Comparison of ENCODE assay signal across 9 mouse cellular contexts in the genomic region with DNA sequence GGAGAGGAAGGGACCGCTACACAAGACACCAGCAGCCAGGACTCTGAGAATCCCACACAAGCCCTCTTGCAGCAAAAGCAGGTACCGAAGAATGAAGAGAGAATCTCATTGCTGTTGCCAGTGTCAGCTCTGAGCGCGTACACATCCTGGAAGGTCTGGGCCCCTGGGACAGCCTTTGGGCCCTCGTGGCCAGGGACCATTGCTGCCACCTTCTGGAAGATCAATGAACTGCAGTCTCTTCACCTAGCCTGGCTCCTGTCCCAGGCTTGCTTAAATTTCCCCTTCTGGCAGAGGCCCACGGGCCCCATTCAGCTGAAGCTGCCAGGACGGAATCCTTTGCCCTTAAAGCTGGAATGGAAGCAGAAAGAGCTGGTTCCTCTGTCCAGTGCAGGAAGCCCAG. TPM values are rescaled to one million over a fixed set of nuclear protein-coding genes. Genes with fewer than 3 reads are reported as not detected.
DNase-seq lines count a peak whose midpoint lies in the region; ATAC-seq and TF ChIP-seq lines count a peak whose summit lies in the region.
"Had no signal": no experiment of that assay in that cellular context is flagged by ENCODE, and none has a peak within 500 bp of the region (broad histone marks: within the 10 kb centered on the region; RNA-seq: fewer than 3 reads in every experiment).

No protein-coding gene starts in this region.

- H3K9ac ChIP-seq in liver, embryonic 16.5 days (ENCODE audit: low read depth, low read length), result no peak overlapping the region

- POLR2A ChIA-PET in Patski (lab: Charles Lee), result interaction anchor here (1.2 kb wide), 1 partner anchor 10 kb away, joined by 3 read pairs; no protein-coding TSS in a partner anchor

- no peak for DNase-seq in Patski (ENCODE audit: low read depth, low spot score)
- peak; percentile 62 to 73 for DNase-seq in gastrocnemius, postnatal 4 days (ENCODE audit: low spot score in 2 of 2)
- peak; percentile 82 for DNase-seq in kidney, adult 9 months

- WGBS in liver, embryonic 16.5 days (ENCODE audit: insufficient replicate concordance), result 36% methylated on average over 7 of the region's 7 CpGs
- WGBS in olfactory bulb, adult 2 months, result 43% methylated on average over 7 of the region's 7 CpGs

- H3K27ac ChIP-seq in cortical plate, adult 2 months (ENCODE audit: insufficient read depth, low read length), result no peak overlapping the region
- no peak overlapping the region for H3K27ac ChIP-seq in liver, embryonic 16.5 days (ENCODE audit: low read length)
- H3K27ac ChIP-seq in olfactory bulb, adult 2 months (ENCODE audit: insufficient read depth, low read depth, low read length), result no peak overlapping the region

- CTCF ChIA-PET in Patski (lab: Charles Lee), result interaction anchor here (0.7 to 3.4 kb wide), 9 partner anchors 9 to 83 kb away, joined by 3 to 14 read pairs (median 5); a partner anchor contains a TSS

- no peak overlapping the region for H3K4me2 ChIP-seq in liver, embryonic 16.5 days (ENCODE audit: low read depth, low read length)

- peak; percentile 62 for ATAC-seq in CD4-positive, CD25-positive, alpha-beta regulatory T cell, adult 4 months
- ATAC-seq in Patski, result peak; percentile 71
- peak; percentile 49; the same call in 1 of the 2 replicates for ATAC-seq in liver, embryonic 16.5 days (ENCODE audit: low read depth)
- ATAC-seq in erythroid progenitor cell, adult 5-6 weeks (replicated peaks; ENCODE audit: low FRiP score, poor library complexity, severe bottlenecking), result no peak

- H3K27me3 ChIP-seq in Patski, result peaks cover 53% of the 10 kb centered on the region
- no peaks in the 10 kb centered on the region for H3K27me3 ChIP-seq in liver, embryonic 16.5 days (ENCODE audit: control insufficient read depth, insufficient read depth, low read depth, low read length)

- TF ChIP-seq CTCF in Patski (IDR thresholded peaks at IDR 0.05), result no peak
- TF ChIP-seq CTCF in cortical plate, adult 2 months (IDR thresholded peaks at IDR 0.05; ENCODE audit: extremely low read depth, insufficient read depth, low read length), result peak; percentile 77
- peak; percentile 79 for TF ChIP-seq CTCF in olfactory bulb, adult 2 months (IDR thresholded peaks at IDR 0.05; ENCODE audit: insufficient read depth, low read depth, low read length)

- H3K4me3 ChIP-seq in cortical plate, adult 2 months (ENCODE audit: insufficient read depth, low read length), result no peak overlapping the region
- H3K4me3 ChIP-seq in liver, embryonic 16.5 days (ENCODE audit: low read depth, low read length), result no peak overlapping the region
- H3K4me3 ChIP-seq in olfactory bulb, adult 2 months (ENCODE audit: insufficient read depth, low read depth, low read length), result no peak overlapping the region
- H3K4me3 ChIP-seq: megakaryocyte, embryonic 14.5 days had no signal

- no peaks in the 10 kb centered on the region; the same call in 1 of the 2 replicates for H3K36me3 ChIP-seq in liver, embryonic 16.5 days (ENCODE audit: control insufficient read depth, insufficient read depth)

- in situ Hi-C loops in Patski (cut with MboI; ENCODE audit: low pct_unique_long_range_greater_than_20kb), result loop anchor here (5.0 kb wide), 2 partner anchors 41 to 59 kb away; a partner anchor contains a TSS

- H3K4me1 ChIP-seq in cortical plate, adult 2 months (ENCODE audit: control insufficient read depth, insufficient read depth, low read length), result no peaks in the 10 kb centered on the region
- H3K4me1 ChIP-seq in liver, embryonic 16.5 days (ENCODE audit: control insufficient read depth, low read depth, low read length), result peaks cover 6% of the 10 kb centered on the region
- H3K4me1 ChIP-seq in olfactory bulb, adult 2 months (ENCODE audit: control insufficient read depth, insufficient read depth, low read length), result no peaks in the 10 kb centered on the region

- TF ChIP-seq POLR2A in cortical plate, adult 2 months (IDR thresholded peaks at IDR 0.05; ENCODE audit: extremely low read depth, insufficient read depth, low read length), result no peak
- no peak for TF ChIP-seq POLR2A in olfactory bulb, adult 2 months (IDR thresholded peaks at IDR 0.05; ENCODE audit: insufficient read depth, low read depth, low read length)

- no peaks in the 10 kb centered on the region for H3K9me3 ChIP-seq in liver, embryonic 16.5 days (replicated peaks; ENCODE audit: control insufficient read depth, low read length)
- H3K9me3 ChIP-seq: megakaryocyte, embryonic 14.5 days had no signal

RNA-seq across cellular contexts. Expression of a gene that starts 10.0 kb away (rescaled TPM):
- under 1 TPM; 0.04 to 0.11 TPM for polyA plus RNA-seq in CD4-positive, CD25-positive, alpha-beta regulatory T cell, adult 4 months (2017; shearing (Covaris generic))
- not detected for polyA plus RNA-seq in Patski (2021)
- 2.6 and 2.8 TPM in 2 replicates for polyA plus RNA-seq in cortical plate, adult 2 months (2012; rRNA removed)
- total RNA-seq in gastrocnemius, postnatal 4 days (2021), result 10 to 100 TPM; 27.5 to 33.0 TPM
- 2.7 and 2.9 TPM in 2 replicates for polyA plus RNA-seq in liver, embryonic 16.5 days (2015; fragmentation: Nextera tagmentation; extraction: Ambion mirVana)
- polyA plus RNA-seq in olfactory bulb, adult 2 months (2012; ENCODE audit: insufficient read depth, insufficient read length, low replicate concordance, missing spikeins), result not detected in 2 replicates
- total RNA-seq in erythroid progenitor cell, adult 5-6 weeks (2015; ENCODE audit: low replicate concordance), result under 0.01 and 4.2 TPM in 2 replicates
- 0.26 and 0.45 TPM in 2 replicates for total RNA-seq in erythroid progenitor cell, adult 5-6 weeks (2017; ENCODE audit: low replicate concordance)

RNA-seq across cellular contexts. Expression of a gene that starts 20.4 kb away (rescaled TPM):
- polyA plus RNA-seq in CD4-positive, CD25-positive, alpha-beta regulatory T cell, adult 4 months (2017; shearing (Covaris generic)), result not detected
- polyA plus RNA-seq in Patski (2021), result 0.12 TPM
- 0.42 and 0.68 TPM in 2 replicates for polyA plus RNA-seq in cortical plate, adult 2 months (2012; rRNA removed)
- under 1 TPM; 0.47 to 0.52 TPM for total RNA-seq in gastrocnemius, postnatal 4 days (2021)
- 0.26 TPM in 2 replicates for polyA plus RNA-seq in liver, embryonic 16.5 days (2015; fragmentation: Nextera tagmentation; extraction: Ambion mirVana)
- not detected in 2 replicates for polyA plus RNA-seq in olfactory bulb, adult 2 months (2012; ENCODE audit: insufficient read depth, insufficient read length, low replicate concordance, missing spikeins)
- 0.42 TPM in 1 of 2 replicates, not detected in the other for total RNA-seq in erythroid progenitor cell, adult 5-6 weeks (2015; ENCODE audit: low replicate concordance)
- total RNA-seq in erythroid progenitor cell, adult 5-6 weeks (2017; ENCODE audit: low replicate concordance), result not detected in 2 replicates

RNA-seq across cellular contexts. Expression of a gene that starts 21.0 kb away (rescaled TPM):
- polyA plus RNA-seq in CD4-positive, CD25-positive, alpha-beta regulatory T cell, adult 4 months (2017; shearing (Covaris generic)), result 10 to 100 TPM; 13.4 to 13.9 TPM
- 16.2 TPM for polyA plus RNA-seq in Patski (2021)
- polyA plus RNA-seq in cortical plate, adult 2 months (2012; rRNA removed), result 11.4 TPM in 2 replicates
- total RNA-seq in gastrocnemius, postnatal 4 days (2021), result 10 to 100 TPM; 15.7 to 16.9 TPM
- 10.9 and 12.8 TPM in 2 replicates for polyA plus RNA-seq in liver, embryonic 16.5 days (2015; fragmentation: Nextera tagmentation; extraction: Ambion mirVana)
- not detected in 2 replicates for polyA plus RNA-seq in olfactory bulb, adult 2 months (2012; ENCODE audit: insufficient read depth, insufficient read length, low replicate concordance, missing spikeins)
- total RNA-seq in erythroid progenitor cell, adult 5-6 weeks (2015; ENCODE audit: low replicate concordance), result 3.2 and 3.8 TPM in 2 replicates
- total RNA-seq in erythroid progenitor cell, adult 5-6 weeks (2017; ENCODE audit: low replicate concordance), result 5.0 and 8.1 TPM in 2 replicates

RNA-seq across cellular contexts. Expression of a gene that starts 36.3 kb away (rescaled TPM):
- 100 to 1,000 TPM in 1 of 2 experiments, 10 to 100 TPM in 1; 88.4 to 115 TPM for polyA plus RNA-seq in CD4-positive, CD25-positive, alpha-beta regulatory T cell, adult 4 months (2017; shearing (Covaris generic))
- 42.4 TPM for polyA plus RNA-seq in Patski (2021)
- 147 and 150 TPM in 2 replicates for polyA plus RNA-seq in cortical plate, adult 2 months (2012; rRNA removed)
- total RNA-seq in gastrocnemius, postnatal 4 days (2021), result 10 to 100 TPM; 45.7 to 50.1 TPM
- polyA plus RNA-seq in liver, embryonic 16.5 days (2015; fragmentation: Nextera tagmentation; extraction: Ambion mirVana), result 11.9 and 14.6 TPM in 2 replicates
- not detected in 2 replicates for polyA plus RNA-seq in olfactory bulb, adult 2 months (2012; ENCODE audit: insufficient read depth, insufficient read length, low replicate concordance, missing spikeins)
- total RNA-seq in erythroid progenitor cell, adult 5-6 weeks (2015; ENCODE audit: low replicate concordance), result 5.4 and 5.9 TPM in 2 replicates
- total RNA-seq in erythroid progenitor cell, adult 5-6 weeks (2017; ENCODE audit: low replicate concordance), result 0.64 TPM in 1 of 2 replicates, not detected in the other

RNA-seq across cellular contexts. Expression of a gene that starts 40.8 kb away (rescaled TPM):
- polyA plus RNA-seq in CD4-positive, CD25-positive, alpha-beta regulatory T cell, adult 4 months (2017; shearing (Covaris generic)), result not detected
- 3.9 TPM for polyA plus RNA-seq in Patski (2021)
- polyA plus RNA-seq in cortical plate, adult 2 months (2012; rRNA removed), result 1.8 and 2.0 TPM in 2 replicates
- total RNA-seq in gastrocnemius, postnatal 4 days (2021), result 10 to 100 TPM; 23.0 to 26.0 TPM
- 0.71 TPM in 2 replicates for polyA plus RNA-seq in liver, embryonic 16.5 days (2015; fragmentation: Nextera tagmentation; extraction: Ambion mirVana)
- not detected in 2 replicates for polyA plus RNA-seq in olfactory bulb, adult 2 months (2012; ENCODE audit: insufficient read depth, insufficient read length, low replicate concordance, missing spikeins)
- not detected in 2 replicates for total RNA-seq in erythroid progenitor cell, adult 5-6 weeks (2015; ENCODE audit: low replicate concordance)
- not detected in 2 replicates for total RNA-seq in erythroid progenitor cell, adult 5-6 weeks (2017; ENCODE audit: low replicate concordance)
